ENCODE assay signal across 9 mouse cellular contexts in the genomic region with DNA sequence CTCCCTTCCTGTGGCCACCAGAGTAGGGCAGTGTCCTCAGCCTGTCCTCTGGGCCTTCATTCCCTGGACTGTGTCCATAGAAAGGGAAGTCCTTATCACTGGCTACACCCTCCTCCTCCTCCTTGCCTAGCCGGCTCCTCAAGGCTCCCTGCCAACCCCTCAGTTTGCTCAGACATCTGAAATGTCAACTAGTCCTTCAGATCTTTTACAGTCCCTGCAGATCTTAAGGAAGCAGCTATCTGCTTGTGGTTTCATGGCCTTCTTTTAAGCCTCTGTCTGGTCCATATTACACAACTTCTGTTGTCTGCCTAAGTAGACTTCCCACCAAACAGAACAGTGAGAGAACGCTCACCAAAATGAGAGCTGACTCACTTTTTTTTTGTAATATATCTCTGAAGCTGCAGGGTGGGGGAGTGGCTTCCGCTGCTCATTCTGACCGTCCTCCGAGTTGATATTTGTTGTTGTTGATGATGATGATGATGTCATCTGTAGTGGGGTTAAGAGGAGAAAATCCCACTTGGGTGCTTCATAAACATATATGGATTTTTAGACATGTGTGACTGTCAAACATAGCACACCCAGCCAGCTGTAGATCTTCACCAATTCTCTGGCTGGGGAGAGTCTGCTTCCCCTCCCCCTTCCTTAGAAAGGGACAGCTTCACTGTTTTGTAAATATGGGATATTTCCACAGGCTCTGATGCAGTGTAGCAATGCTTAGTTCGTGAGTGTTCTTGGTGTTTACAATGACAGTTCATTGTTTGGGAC.
DNase-seq lines count a peak whose midpoint lies in the region; ATAC-seq and TF ChIP-seq lines count a peak whose summit lies in the region.
"Had no signal": no experiment of that assay in that cellular context is flagged by ENCODE, and none has a peak within 500 bp of the region (broad histone marks: within the 10 kb centered on the region; RNA-seq: fewer than 3 reads in every experiment).

No protein-coding gene starts in this region.

- H3K79me2 ChIP-seq in macrophage (ENCODE audit: inconsistent target) = no peaks in the 10 kb centered on the region

- H3K4me3 ChIP-seq in kidney, embryonic 15.5 days (replicated peaks) = no peak overlapping the region
- H3K4me3 ChIP-seq in macrophage (ENCODE audit: inconsistent target) = no peak overlapping the region
- no peak overlapping the region for H3K4me3 ChIP-seq in forebrain, embryonic 11.5 days (ENCODE audit: low read depth, low read length)
- H3K4me3 ChIP-seq in forebrain, postnatal 0 days (ENCODE audit: low read depth, low read length) = no peak overlapping the region

- H3K36me3 ChIP-seq in kidney, embryonic 15.5 days = no peaks in the 10 kb centered on the region
- H3K36me3 ChIP-seq in macrophage (ENCODE audit: inconsistent target) = no peaks in the 10 kb centered on the region
- H3K36me3 ChIP-seq in forebrain, embryonic 11.5 days (ENCODE audit: control insufficient read depth, insufficient read depth, low read length) = no peaks in the 10 kb centered on the region
- H3K36me3 ChIP-seq in forebrain, postnatal 0 days (ENCODE audit: insufficient read depth) = no peaks in the 10 kb centered on the region
- H3K36me3 ChIP-seq: G1E had no signal

- peak; percentile 47 for ATAC-seq in kidney, embryonic 15.5 days (replicated peaks; ENCODE audit: low FRiP score)
- no peak for ATAC-seq in forebrain, embryonic 11.5 days (replicated peaks; ENCODE audit: low FRiP score)
- ATAC-seq in forebrain, postnatal 0 days = no peak

- no peak overlapping the region for H3K4me2 ChIP-seq in kidney, embryonic 15.5 days
- H3K4me2 ChIP-seq in forebrain, embryonic 11.5 days (ENCODE audit: low read depth, low read length, severe bottlenecking) = no peak overlapping the region
- H3K4me2 ChIP-seq in forebrain, postnatal 0 days (ENCODE audit: low read depth) = no peak overlapping the region

- no peak overlapping the region for H3K9ac ChIP-seq in kidney, embryonic 15.5 days
- no peak overlapping the region for H3K9ac ChIP-seq in forebrain, embryonic 11.5 days (ENCODE audit: low read length)
- H3K9ac ChIP-seq in forebrain, postnatal 0 days = no peak overlapping the region

- WGBS in kidney, embryonic 15.5 days = 48% methylated on average over 6 of the region's 6 CpGs
- 8% methylated on average over 6 of the region's 6 CpGs for WGBS in macrophage (ENCODE audit: missing documents)
- 88% methylated on average over 6 of the region's 6 CpGs for WGBS in forebrain, embryonic 11.5 days
- WGBS in forebrain, postnatal 0 days = 73% methylated on average over 6 of the region's 6 CpGs

- H3K27ac ChIP-seq in kidney, embryonic 15.5 days = peak overlapping the region; percentile 84
- peak overlapping the region; percentile 29 for H3K27ac ChIP-seq in macrophage
- no peak overlapping the region for H3K27ac ChIP-seq in forebrain, embryonic 11.5 days (ENCODE audit: low read depth, low read length)
- no peak overlapping the region for H3K27ac ChIP-seq in forebrain, postnatal 0 days (ENCODE audit: low read depth, low read length)

- peaks cover 35% of the 10 kb centered on the region for H3K4me1 ChIP-seq in kidney, embryonic 15.5 days
- H3K4me1 ChIP-seq in forebrain, embryonic 11.5 days (replicated peaks; ENCODE audit: control insufficient read depth, insufficient read depth, low read length) = no peaks in the 10 kb centered on the region
- no peaks in the 10 kb centered on the region for H3K4me1 ChIP-seq in forebrain, postnatal 0 days (ENCODE audit: insufficient read depth)

- no peaks in the 10 kb centered on the region for H3K9me3 ChIP-seq in kidney, embryonic 15.5 days (replicated peaks)
- no peaks in the 10 kb centered on the region for H3K9me3 ChIP-seq in forebrain, embryonic 11.5 days (ENCODE audit: control insufficient read depth, low read length)
- no peaks in the 10 kb centered on the region for H3K9me3 ChIP-seq in forebrain, postnatal 0 days (ENCODE audit: low read length)
- H3K9me3 ChIP-seq: G1E had no signal

- DNase-seq in kidney, adult 8-10 months = no peak
- DNase-seq in c-Kit-positive CD71-positive TER-119-negative erythroid progenitor cells, embryonic 14.5 days (ENCODE audit: low read depth) = peak; percentile 3
- peak; percentile 72 for DNase-seq in heart, postnatal 4 days
- DNase-seq in forebrain, embryonic 11.5 days (ENCODE audit: low spot score) = no peak
- DNase-seq in forebrain, postnatal 0 days = no peak
- no peak for DNase-seq in cerebellum, postnatal 36 days

- no peaks in the 10 kb centered on the region for H3K27me3 ChIP-seq in kidney, embryonic 15.5 days
- no peaks in the 10 kb centered on the region for H3K27me3 ChIP-seq in forebrain, embryonic 11.5 days (ENCODE audit: control insufficient read depth, insufficient read depth, low read length)
- H3K27me3 ChIP-seq in forebrain, postnatal 0 days (ENCODE audit: insufficient read depth, low read length) = no peaks in the 10 kb centered on the region

- TF ChIP-seq CTCF in forebrain, postnatal 0 days (IDR thresholded peaks at IDR 0.05; ENCODE audit: low read depth) = no peak

Comparison
In these comparisons a context has a peak if more than half of its experiments do, and no peak if none do; other contexts are left out.
1. H3K27ac ChIP-seq: peak in kidney, embryonic 15.5 days (single experiment) and macrophage (single experiment); none in forebrain, embryonic 11.5 days (single experiment) and forebrain, postnatal 0 days (single experiment).
2. DNase-seq: peak in c-Kit-positive CD71-positive TER-119-negative erythroid progenitor cells, embryonic 14.5 days (single experiment) and heart, postnatal 4 days (single experiment); none in kidney, adult 8-10 months (0 of 2), forebrain, embryonic 11.5 days (single experiment), forebrain, postnatal 0 days (single experiment) and cerebellum, postnatal 36 days (0 of 2).